Mouse (Mus musculus): ENCODE measurements around the gene Rgs3. TPM values are rescaled to one million over a fixed set of nuclear protein-coding genes. Genes with fewer than 3 reads are reported as not detected.

Gene Rgs3
- polyA plus RNA-seq, 1 experiment from 2014 or later: 37.0 TPM

DNA sequence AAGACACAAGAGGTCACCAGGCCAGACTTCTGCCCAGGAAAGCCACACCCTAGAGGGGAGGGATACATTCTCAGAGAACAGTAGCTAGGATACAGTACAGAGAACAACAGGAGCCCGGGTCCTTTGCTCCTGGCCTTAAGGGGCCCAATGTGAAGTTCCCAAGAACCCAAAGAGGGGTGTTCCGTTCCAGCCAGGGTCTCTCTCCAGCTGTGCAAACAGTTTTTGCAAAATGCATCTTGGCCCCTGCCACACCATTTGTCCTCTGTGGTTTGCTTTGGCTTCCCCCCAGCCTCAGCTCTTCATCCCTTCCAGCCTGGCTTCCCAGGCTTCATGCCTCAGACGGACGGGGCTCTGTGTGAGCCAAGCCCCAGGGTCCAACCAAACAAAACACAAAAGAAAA lies 44.4 kb downstream of the Rgs3 start:
- TF ChIP-seq CTCF (IDR thresholded peaks at IDR 0.05; ENCODE audit: low read depth): no peak
- 57% methylated on average over 4 of the region's 4 CpGs for WGBS
- no peaks in the 10 kb centered on the region for H3K36me3 ChIP-seq (ENCODE audit: insufficient read depth)
- H3K9ac ChIP-seq: no peak overlapping the region
- no peaks in the 10 kb centered on the region for H3K9me3 ChIP-seq (ENCODE audit: low read depth, low read length)
- H3K4me3 ChIP-seq (ENCODE audit: low read depth, low read length): no peak overlapping the region
- H3K4me1 ChIP-seq (ENCODE audit: insufficient read depth): 0 out of 2 replicates have a peak, but pooled peaks cover 2% of the 10 kb centered on the region
- ATAC-seq (ENCODE audit: insufficient read depth): no peak
- H3K4me2 ChIP-seq: no peak overlapping the region
- H3K27me3 ChIP-seq (ENCODE audit: insufficient read depth, low read length): no peaks in the 10 kb centered on the region
- H3K27ac ChIP-seq (ENCODE audit: low read depth): no peak overlapping the region
- no peak for DNase-seq

DNA sequence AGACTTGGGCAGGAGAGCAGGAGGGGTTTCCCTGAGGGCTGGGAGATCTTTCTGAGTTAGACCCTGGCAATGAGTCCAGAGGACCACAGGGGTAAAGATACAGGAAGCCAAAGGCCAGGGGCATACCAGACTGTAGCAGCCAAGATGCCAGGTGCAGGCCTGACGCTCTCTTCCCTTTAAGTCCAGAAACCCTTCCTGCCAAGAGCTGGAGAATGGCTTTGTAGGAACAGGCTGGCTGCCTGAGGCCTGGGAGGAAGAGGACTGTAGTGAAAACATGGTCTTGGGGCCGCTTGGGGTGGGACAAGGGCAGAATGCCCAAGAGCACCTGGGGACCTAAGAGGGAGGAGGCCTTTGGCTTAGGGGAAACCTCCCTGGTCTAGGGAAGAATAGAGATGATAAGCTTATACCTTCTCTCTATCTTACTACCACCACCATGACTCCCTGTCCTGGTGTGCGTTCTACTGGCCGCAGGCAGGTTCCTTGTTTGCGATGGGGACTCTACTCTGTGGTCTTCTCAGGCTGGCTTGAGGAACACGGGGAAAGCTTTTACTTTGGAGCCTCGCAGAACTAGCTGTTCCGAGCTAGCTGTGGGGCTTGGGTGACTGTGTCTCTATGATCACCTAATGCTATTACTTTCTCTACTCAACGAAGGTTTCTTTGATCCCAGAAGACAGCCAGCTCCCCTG lies 46.4 kb downstream of the Rgs3 start:
- 0 out of 2 replicates have a peak, but pooled peaks cover 2% of the 10 kb centered on the region for H3K4me1 ChIP-seq (ENCODE audit: insufficient read depth)
- H3K4me2 ChIP-seq: no peak overlapping the region
- DNase-seq (no peak), ATAC-seq (ENCODE audit: insufficient read depth) (no peak)
- H3K36me3 ChIP-seq (ENCODE audit: insufficient read depth): no peaks in the 10 kb centered on the region
- no peak overlapping the region for H3K9ac ChIP-seq
- TF ChIP-seq CTCF (IDR thresholded peaks at IDR 0.05; ENCODE audit: low read depth): no peak
- no peak overlapping the region for H3K4me3 ChIP-seq (ENCODE audit: low read depth, low read length)
- WGBS: 84% methylated on average over 9 of the region's 9 CpGs
- H3K27ac ChIP-seq (ENCODE audit: low read depth): peak overlapping the region; percentile 15; the same call in 1 of the 2 replicates
- no peaks in the 10 kb centered on the region for H3K27me3 ChIP-seq (ENCODE audit: insufficient read depth, low read length)
- no peaks in the 10 kb centered on the region for H3K9me3 ChIP-seq (ENCODE audit: low read depth, low read length)

DNA sequence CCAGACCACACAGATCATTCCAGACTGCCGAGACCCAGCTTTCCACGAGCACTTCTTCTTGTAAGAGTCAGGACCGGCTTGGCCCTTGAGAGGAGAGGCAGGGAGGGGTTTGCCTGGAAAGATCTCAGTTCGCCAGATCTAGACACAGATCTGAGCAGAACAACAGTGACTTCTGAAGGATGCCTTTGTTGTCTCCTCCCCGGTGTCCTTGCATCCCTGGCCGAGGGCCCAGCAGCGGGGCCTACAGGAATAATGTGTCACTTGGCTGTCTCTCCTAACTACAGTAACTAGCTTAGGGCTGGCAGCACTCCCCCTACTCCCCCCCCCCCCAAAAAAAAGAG lies 46.9 kb downstream of the Rgs3 start:
- 0 out of 2 replicates have a peak, but pooled peaks cover 2% of the 10 kb centered on the region for H3K4me1 ChIP-seq (ENCODE audit: insufficient read depth)
- no peak for ATAC-seq (ENCODE audit: insufficient read depth)
- H3K9ac ChIP-seq: no peak overlapping the region
- H3K9me3 ChIP-seq (ENCODE audit: low read depth, low read length): no peaks in the 10 kb centered on the region
- H3K4me2 ChIP-seq: no peak overlapping the region
- TF ChIP-seq CTCF (IDR thresholded peaks at IDR 0.05; ENCODE audit: low read depth): no peak
- no peaks in the 10 kb centered on the region for H3K27me3 ChIP-seq (ENCODE audit: insufficient read depth, low read length)
- no peaks in the 10 kb centered on the region for H3K36me3 ChIP-seq (ENCODE audit: insufficient read depth)
- 37% methylated on average over 7 of the region's 7 CpGs for WGBS
- DNase-seq: peak; percentile 45
- H3K4me3 ChIP-seq (ENCODE audit: low read depth, low read length): no peak overlapping the region
- H3K27ac ChIP-seq (ENCODE audit: low read depth): peak overlapping the region; percentile 15; the same call in 1 of the 2 replicates

DNA sequence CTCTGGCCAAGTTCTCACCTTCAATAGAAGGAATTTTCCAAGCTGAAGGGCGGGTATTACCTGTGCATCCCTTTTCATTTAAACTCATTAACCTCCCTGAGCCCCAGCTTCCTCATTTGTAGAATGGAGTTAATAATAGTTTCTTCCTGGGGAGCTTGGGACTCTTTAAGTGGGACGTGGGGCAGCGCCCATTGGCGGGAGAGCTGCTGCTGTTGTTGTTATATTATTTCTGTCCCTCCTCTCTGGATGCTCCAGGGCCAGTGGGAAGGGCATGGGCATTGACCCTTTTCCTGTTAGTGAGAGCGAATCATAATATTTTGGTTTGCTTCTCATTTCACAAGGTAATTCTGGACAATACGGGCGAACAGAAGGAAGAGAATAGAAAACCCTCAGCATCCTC lies 47.3 kb downstream of the Rgs3 start:
- Histone ChIP-seq H3K27me3 (ENCODE audit: insufficient read depth, low read length) (no peaks in the 10 kb centered on the region), H3K36me3 (ENCODE audit: insufficient read depth) (no peaks in the 10 kb centered on the region), H3K4me2 (no peak overlapping the region), H3K4me3 (ENCODE audit: low read depth, low read length) (no peak overlapping the region), H3K9me3 (ENCODE audit: low read depth, low read length) (no peaks in the 10 kb centered on the region), H3K4me1 (ENCODE audit: insufficient read depth) (0 out of 2 replicates have a peak, but pooled peaks cover 2% of the 10 kb centered on the region), H3K9ac (no peak overlapping the region), H3K27ac (ENCODE audit: low read depth) (no peak overlapping the region)
- DNase-seq: no peak
- 82% methylated on average over 7 of the region's 7 CpGs for WGBS
- no peak for ATAC-seq (ENCODE audit: insufficient read depth)
- TF ChIP-seq CTCF (IDR thresholded peaks at IDR 0.05; ENCODE audit: low read depth): no peak

DNA sequence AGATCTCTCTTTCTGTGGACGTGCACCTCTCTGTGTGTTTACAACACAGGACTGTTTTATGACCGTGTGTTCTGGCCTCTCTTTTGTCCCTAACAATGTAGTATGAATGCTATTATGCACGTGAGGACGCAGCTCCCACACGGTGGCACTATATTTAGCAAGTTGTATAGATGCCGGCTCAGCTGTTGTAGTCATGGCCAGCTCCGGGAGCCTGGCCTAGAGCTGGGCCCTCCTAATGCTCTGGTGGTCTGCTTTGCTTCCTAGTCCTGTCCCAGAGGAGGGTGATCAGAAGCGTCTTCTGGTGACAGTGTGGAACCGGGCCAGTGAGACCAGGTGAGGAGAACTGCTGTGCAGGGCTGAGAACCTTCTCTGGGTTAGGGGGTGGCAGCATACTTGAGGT lies 47.7 kb downstream of the Rgs3 start:
- Histone ChIP-seq H3K9me3 (ENCODE audit: low read depth, low read length) (no peaks in the 10 kb centered on the region), H3K9ac (no peak overlapping the region), H3K4me3 (ENCODE audit: low read depth, low read length) (no peak overlapping the region), H3K27me3 (ENCODE audit: insufficient read depth, low read length) (no peaks in the 10 kb centered on the region), H3K36me3 (ENCODE audit: insufficient read depth) (no peaks in the 10 kb centered on the region), H3K4me1 (ENCODE audit: insufficient read depth) (0 out of 2 replicates have a peak, but pooled peaks cover 2% of the 10 kb centered on the region), H3K27ac (ENCODE audit: low read depth) (no peak overlapping the region), H3K4me2 (no peak overlapping the region)
- TF ChIP-seq CTCF (IDR thresholded peaks at IDR 0.05; ENCODE audit: low read depth): peak; percentile 33
- peak; percentile 67 for DNase-seq
- 57% methylated on average over 9 of the region's 9 CpGs for WGBS
- 0 out of 2 replicates have a peak, but pooled peaks have one; percentile 12 for ATAC-seq (ENCODE audit: insufficient read depth)

DNA sequence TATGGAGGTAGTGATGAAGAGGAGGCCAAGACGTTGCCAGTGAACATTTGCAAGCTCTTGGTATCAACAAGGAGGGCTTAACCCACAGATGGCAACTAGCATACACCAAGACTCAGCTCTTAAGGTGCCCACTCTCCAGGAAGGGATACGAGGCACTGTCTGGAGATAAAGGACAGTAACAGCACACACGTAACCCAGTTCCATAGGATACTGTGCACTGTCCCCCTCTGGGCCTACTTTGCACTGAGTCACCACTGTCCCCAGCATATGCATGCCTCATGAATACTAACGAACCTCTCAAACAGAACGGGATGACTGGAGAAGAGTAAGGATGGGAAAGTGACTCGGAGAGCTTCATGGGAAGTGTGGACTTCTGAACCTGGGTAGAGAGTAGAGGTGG lies 48.2 kb downstream of the Rgs3 start:
- H3K27me3 ChIP-seq (ENCODE audit: insufficient read depth, low read length): no peaks in the 10 kb centered on the region
- WGBS: 83% methylated on average over 6 of the region's 6 CpGs
- H3K9me3 ChIP-seq (ENCODE audit: low read depth, low read length): no peaks in the 10 kb centered on the region
- no peak overlapping the region for H3K4me2 ChIP-seq
- no peaks in the 10 kb centered on the region for H3K36me3 ChIP-seq (ENCODE audit: insufficient read depth)
- no peak overlapping the region for H3K27ac ChIP-seq (ENCODE audit: low read depth)
- H3K4me1 ChIP-seq (ENCODE audit: insufficient read depth): peaks cover 5% of the 10 kb centered on the region; the same call in 1 of the 2 replicates
- no peak overlapping the region for H3K9ac ChIP-seq
- no peak for DNase-seq
- H3K4me3 ChIP-seq (ENCODE audit: low read depth, low read length): no peak overlapping the region
- TF ChIP-seq CTCF (IDR thresholded peaks at IDR 0.05; ENCODE audit: low read depth): no peak
- ATAC-seq (ENCODE audit: insufficient read depth): no peak

DNA sequence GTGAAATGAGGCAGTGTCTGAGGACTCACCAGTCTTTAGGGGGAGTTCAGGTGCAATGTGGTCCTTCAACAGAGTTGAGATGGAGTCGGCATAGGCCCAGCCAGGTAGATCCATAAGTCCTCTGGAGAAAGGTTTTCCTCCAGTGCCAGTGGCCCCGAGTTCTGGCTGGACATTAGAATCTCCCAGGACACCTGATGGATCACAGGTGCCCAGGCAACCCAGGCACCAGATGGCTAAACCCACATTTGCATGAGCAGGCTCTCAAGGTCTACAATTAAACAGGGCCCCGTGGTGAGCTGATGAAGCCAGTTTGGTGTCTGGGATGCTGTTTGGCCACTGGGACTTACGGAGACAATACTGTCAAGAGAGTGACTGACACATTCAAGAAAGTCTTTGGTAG lies 49.7 kb downstream of the Rgs3 start:
- no peak overlapping the region for H3K27ac ChIP-seq (ENCODE audit: low read depth)
- no peak for ATAC-seq (ENCODE audit: insufficient read depth)
- no peaks in the 10 kb centered on the region for H3K9me3 ChIP-seq (ENCODE audit: low read depth, low read length)
- no peaks in the 10 kb centered on the region for H3K27me3 ChIP-seq (ENCODE audit: insufficient read depth, low read length)
- no peak for TF ChIP-seq CTCF (IDR thresholded peaks at IDR 0.05; ENCODE audit: low read depth)
- WGBS: 80% methylated on average over 4 of the region's 4 CpGs
- H3K9ac ChIP-seq: no peak overlapping the region
- no peak overlapping the region for H3K4me2 ChIP-seq
- DNase-seq: no peak
- H3K4me1 ChIP-seq (ENCODE audit: insufficient read depth): peaks cover 12% of the 10 kb centered on the region; the same call in 1 of the 2 replicates
- no peaks in the 10 kb centered on the region for H3K36me3 ChIP-seq (ENCODE audit: insufficient read depth)
- no peak overlapping the region for H3K4me3 ChIP-seq (ENCODE audit: low read depth, low read length)

Data from lung, embryonic 14.5 days (tissue).